Mouse (Mus musculus): ENCODE data around the gene Dnajb9.
"Not testable (repeated sequence)": the region's sequence is repeated elsewhere in the genome, so short reads cannot be mapped to it uniquely, and the experiment has no call there.

The Dnajb9 gene

DNA sequence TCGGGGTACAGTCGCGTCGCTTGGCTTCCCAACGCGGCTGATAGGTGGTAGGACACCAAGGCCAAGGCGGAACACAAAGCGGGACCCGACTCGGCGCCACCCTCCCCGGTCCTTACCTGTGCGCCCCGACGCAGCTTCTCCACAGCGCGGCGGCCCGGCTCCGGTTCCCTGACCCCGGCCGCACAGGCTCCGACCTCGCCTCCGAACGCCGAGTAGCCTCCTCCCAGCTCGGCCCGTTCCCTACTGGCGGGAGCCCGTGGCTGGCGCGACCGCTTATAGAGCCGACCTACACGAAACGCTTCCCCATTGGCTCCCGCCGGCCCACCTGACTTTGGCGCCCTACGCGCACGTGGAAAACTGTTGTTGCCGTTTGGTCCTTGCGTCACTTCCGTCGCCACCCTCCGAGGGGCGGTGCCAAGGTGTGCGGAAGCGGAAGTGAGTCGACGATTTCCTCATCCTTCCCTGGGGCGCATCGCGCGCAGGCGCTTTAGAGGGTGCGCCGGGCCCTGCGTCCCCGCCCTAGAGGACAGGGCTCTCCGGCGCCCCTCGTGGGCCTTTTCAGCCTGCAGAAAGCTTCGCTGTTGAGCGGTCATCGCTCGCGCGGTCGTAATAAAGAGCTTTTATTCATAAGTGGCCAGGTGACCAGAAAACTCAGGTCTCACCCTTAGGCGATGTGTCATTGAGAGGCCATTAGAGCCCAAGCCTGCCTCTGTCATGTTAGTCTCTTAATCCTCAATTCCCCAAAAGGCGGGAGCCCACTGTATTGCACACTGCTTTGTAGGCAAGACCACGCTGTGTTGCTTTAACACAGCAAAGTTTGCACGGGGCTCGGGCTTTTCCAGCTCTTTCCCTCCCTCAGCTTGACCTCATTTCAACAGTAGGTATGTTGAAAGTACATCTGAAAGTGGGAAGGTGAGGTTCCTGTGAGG lies at the start of gene Dnajb9:
TSS of gene Dnajb9 (minus strand) at position 503 of the 929 bp plus-strand sequence.
- DNase-seq: peak; percentile 100

DNA sequence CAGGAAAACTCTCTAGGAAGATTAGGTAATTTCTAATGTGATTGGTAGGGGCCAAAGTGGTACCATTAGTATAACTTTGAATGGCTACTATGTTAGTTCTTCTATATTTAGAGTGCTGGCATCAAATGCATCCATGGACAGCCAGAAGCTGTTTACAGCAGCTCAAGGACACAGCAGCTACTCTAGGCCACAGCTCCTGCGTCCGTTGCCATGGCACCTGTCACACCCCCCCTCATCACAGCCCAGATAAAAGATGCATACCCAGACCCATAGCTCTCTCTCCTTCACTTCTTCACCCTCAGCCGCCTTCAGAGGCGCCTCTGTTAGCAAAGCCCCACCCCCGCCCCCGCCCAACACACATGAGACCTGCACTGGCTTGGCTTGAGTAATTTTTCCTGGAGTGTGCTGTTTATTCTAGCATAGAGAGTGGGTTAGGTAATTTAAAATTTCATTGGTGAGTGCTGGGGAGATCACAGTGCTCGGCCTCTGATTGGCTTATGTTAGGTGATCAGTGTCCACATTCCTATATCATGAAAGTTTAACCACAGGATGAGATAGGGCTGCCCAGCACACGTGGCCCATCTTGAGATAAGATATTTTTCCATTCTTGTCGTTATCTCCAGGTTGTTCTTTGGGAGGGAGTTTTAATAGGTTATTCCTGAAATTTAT lies 38.3 kb upstream of the Dnajb9 start:
- DNase-seq: no peak

- peak; percentile 10 to 52 for DNase-seq
These were observed 35.6 kb upstream of the Dnajb9 start for GRCm38 (mm10) chr12:44245739-44246138.

GRCm38 (mm10) chr12:44242407-44242806 lies 32.3 kb upstream of the Dnajb9 start:
- no peak for DNase-seq

DNA sequence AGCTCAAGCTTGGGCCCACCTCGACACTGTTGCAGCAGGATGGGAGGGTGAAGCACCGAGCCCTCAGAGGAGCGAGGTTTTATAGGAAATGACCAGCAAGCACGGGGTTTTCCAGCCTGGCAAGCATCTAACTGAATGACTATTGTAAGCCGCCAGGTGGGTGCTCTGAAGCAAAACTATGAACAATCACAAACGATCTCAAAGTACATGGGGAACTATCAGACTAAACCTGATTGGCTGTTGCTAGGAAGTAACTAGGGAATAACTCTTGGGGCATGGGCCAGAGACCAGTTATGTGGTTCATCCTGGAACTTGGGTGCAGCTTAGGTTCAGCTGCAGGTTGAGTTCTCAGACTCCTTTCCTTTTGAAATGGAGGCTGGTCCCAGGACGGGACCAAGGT lies 31.0 kb upstream of the Dnajb9 start:
- no peak for DNase-seq

DNA sequence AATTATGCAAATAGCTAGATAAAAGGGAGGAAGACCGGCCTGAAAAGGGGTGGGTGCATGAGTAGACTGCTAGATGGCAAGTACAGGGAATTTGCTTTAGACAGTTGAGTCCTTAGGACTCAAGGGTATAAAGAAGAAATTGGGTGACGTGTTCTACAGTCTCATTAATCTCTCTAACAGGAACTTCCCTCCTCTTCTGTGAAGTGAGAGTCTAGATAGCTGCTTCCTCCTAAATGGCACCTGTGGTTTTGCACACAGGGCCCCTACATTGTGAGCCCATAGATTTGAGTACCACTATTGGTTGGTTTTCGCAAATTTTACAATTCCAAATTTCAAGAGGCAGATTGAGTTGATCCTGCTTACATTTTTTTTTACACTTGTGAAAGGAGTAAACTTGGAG lies 14.5 kb upstream of the Dnajb9 start:
- no peak for DNase-seq

- DNase-seq: no peak
These were observed 12.9 kb upstream of the Dnajb9 start for GRCm38 (mm10) chr12:44223044-44223443.

DNA sequence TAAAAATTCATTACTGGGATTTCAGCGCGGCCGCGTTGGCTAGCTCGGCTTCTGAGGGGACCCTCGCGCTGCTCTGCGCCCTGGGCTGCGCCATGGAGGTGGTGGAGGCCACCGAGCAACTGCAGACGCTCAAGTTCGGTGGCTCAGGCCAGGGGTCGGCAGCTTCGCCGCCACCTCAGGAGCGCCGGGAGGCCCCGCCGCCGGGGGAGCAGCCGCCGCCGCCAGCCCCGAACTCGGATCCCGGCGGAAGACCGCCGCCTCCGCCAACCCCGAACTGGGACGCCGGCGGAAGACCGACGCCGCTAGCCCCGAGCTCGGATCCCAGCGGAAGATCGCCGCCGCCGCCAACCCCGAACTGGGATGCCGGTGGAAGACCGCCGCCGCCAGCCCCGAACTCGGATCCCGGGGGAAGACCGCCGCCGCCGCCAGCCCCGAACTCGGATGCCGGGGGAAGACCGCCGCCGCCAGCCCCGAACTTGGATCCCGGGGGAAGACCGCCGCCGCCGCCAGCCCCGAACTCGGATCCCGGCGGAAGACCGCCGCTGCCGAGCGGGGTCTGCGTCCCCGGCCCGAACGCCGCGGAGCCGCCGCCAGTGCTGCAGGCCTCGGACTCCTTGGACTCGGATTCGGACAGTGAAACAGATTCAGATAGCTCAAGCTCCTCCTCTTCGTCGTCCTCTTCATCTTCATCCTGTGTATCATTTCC lies 11.7 kb upstream of the Dnajb9 start:
- DNase-seq: no peak

DNA sequence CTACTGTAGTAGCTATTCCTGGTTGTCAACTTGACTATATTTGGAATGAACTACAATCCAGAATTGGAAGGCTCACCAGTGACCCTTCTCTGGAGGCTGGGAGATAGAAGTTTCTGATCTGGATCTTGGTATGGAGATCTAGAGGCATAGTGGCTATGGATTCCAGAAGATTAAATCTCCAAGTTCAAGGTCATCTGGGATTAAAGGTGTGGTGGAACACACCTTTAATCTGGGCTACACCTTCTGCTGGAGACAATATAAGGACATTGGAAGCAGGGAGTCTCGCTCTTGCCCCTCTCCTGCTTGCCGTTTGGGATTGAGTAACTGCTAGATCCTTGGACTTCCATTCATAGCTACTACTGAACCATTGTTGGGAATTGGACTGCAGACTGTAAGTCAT lies 10.9 kb upstream of the Dnajb9 start, which contains the start of gene Pnpla8:
TSS of gene Pnpla8 (plus strand) at position 301 of the 400 bp plus-strand sequence.
- not testable (repeated sequence) for DNase-seq

GRCm38 (mm10) chr12:44211555-44211954 lies 1.4 kb upstream of the Dnajb9 start:
- no peak for DNase-seq

DNA sequence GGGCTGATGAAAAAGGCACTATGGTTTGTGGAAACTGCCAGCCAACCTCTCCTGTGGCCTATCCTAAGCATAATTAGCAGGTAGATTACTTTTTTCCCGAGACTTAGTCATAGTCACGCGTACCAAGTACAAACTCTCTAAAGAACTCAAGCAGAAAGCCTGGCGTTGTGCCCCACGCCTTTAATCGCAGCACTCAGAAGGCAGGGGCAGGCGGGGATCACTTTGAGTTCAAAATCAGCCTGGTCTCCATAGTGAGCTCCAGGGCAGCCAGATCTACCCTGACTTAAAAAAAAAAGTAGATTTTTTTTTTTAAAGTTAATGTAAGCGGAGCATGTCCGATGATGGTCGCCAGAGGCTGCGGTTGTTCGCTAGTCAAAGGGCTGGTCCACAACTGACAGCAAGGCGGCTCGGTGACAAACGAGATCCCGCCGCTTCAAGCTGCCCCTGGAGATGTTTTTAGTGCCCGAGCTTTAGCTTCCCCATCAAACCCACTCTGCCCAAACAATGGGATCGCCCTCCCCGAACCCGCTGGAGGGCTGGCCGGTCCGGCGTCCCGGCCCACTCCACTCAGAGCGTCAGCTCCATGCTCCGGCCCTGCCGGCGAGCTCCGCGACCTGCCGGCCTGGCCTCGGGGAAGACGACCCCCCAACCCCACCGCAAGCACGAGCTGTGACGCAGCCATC lies 844 bp downstream of the Dnajb9 start:
- peak; percentile 82 to 83 for DNase-seq

DNA sequence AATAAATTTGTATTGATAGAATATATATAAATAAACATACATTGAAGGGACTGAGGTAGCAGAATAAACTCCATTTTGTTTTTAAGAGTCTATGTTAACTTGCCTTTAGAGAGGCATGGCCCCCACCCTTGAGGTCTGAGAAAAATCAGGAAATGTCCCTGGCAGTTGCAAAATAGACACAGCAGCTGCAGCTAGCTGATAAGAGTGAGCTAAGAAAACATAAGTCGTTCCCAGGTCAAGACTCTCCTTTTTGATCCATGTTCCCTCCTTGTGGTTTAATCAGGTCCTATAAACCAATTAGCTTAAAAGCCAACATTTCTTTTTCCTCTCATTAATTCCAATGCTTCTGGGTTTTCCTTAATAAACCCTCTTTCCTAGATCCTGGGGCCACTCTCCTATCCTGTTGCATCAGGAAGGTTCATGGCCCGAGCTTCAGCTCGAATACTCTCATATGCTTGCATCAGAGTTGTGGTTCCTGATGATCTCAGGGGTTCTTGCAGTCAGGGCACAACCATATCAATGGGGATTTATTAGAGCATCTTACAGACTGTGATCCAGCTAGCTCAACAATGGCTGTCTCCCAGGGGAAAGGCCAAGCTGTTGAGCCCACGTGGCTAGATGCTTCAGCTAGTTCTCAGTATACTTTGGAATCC lies 12.1 kb downstream of the Dnajb9 start:
- no peak for DNase-seq

GRCm38 (mm10) chr12:44181081-44181982 lies 28.8 kb downstream of the Dnajb9 start:
- peak; percentile 2 to 23 for DNase-seq

DNA sequence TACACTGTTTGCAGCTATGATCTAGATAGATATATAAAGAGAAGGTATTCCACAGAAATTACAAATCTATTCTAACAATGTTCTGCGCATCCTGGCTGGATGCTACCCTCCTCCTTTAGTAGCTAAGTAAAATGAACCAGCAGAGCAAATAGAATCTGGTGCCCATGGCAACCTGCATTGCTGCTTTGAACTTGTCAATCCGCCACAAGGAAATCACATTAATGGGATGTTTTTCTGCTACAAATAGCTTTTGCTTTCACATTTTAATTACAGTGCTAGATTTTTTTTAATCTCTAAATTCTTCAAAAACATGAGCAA lies 33.1 kb downstream of the Dnajb9 start:
- no peak for DNase-seq

GRCm38 (mm10) chr12:44176331-44177037 lies 33.6 kb downstream of the Dnajb9 start:
- no peak for DNase-seq

GRCm38 (mm10) chr12:44166949-44167348 lies 43.2 kb downstream of the Dnajb9 start:
- peak; percentile 4 to 19 for DNase-seq

- DNase-seq: no peak
These were observed 50.8 kb downstream of the Dnajb9 start for GRCm38 (mm10) chr12:44159349-44159748.

Data from kidney, adult 8-10 months (tissue).